Comparison of ENCODE assay signal across 10 mouse cellular contexts in genomic region chr3:41244960-41245359, GRCm38 (mm10).
"Had no signal": no experiment of that assay in that cellular context is flagged by ENCODE, and none has a peak within 500 bp of the region (broad histone marks: within the 10 kb centered on the region; RNA-seq: fewer than 3 reads in every experiment).

No protein-coding gene starts in this region.

- ATAC-seq: intestine, postnatal 0 days; midbrain, embryonic 13.5 days had no signal

- DNase-seq: kidney, postnatal 10 days; kidney, postnatal 4 days; left cerebral cortex, postnatal 4 days; lung, adult 18-20 months; right cerebral cortex, adult 18-20 months; right cerebral cortex, postnatal 25 days; thymus, adult 2 months; thymus, postnatal 25 days had no signal
